Mouse (Mus musculus) forebrain, embryonic 16.5 days (tissue): ENCODE results near the gene Azin2. TPM values are rescaled to one million over a fixed set of nuclear protein-coding genes. Genes with fewer than 3 reads are reported as not detected.
A peak's percentile ranks its signal among the peaks of the same experiment; 100 is the strongest.

ENCODE experiments used
- ATAC-seq: fragments of 200-750 bp; cut with Nextera tagmentation; 2 replicates; pipeline ENCODE4 v1.8.0; 2017; ENCODE audit warnings: mild to moderate bottlenecking, moderate library complexity
- H3K27ac ChIP-seq: fragments of 300-500 bp; sonication (generic); 2 replicates; pipeline ENCODE4 v1.5.1; 2014; ENCODE audit warnings: low read length, control low read depth
- H3K27me3 ChIP-seq: fragments of 300-500 bp; sonication (generic); replicated peaks from 2 replicates; pipeline ENCODE4 v1.6.1; 2014; ENCODE audit warnings: low read length; ENCODE audit not compliant: control insufficient read depth, insufficient read depth
- H3K36me3 ChIP-seq: fragments of 300-500 bp; sonication (generic); 2 replicates; pipeline ENCODE4 v1.6.1; 2014; ENCODE audit not compliant: control insufficient read depth, insufficient read depth
- H3K4me1 ChIP-seq: fragments of 300-500 bp; sonication (generic); replicated peaks from 2 replicates; pipeline ENCODE4 v1.6.1; 2014; ENCODE audit warnings: low read length; ENCODE audit not compliant: control insufficient read depth, insufficient read depth
- H3K4me2 ChIP-seq: fragments of 300-500 bp; sonication (generic); 2 replicates; pipeline ENCODE4 v1.6.1; 2014; ENCODE audit warnings: mild to moderate bottlenecking, low read length, control low read depth
- H3K4me3 ChIP-seq: fragments of 300-500 bp; sonication (generic); replicated peaks from 2 replicates; pipeline ENCODE4 v1.5.1; 2014; ENCODE audit warnings: mild to moderate bottlenecking, low read length, control low read depth
- H3K9ac ChIP-seq: fragments of 300-500 bp; sonication (generic); replicated peaks from 2 replicates; pipeline ENCODE4 v1.6.1; 2014; ENCODE audit warnings: low read depth, low read length, control low read depth
- H3K9me3 ChIP-seq: fragments of 300-500 bp; sonication (generic); 2 replicates; pipeline ENCODE4 v1.6.1; 2016; ENCODE audit warnings: low read length; ENCODE audit not compliant: control insufficient read depth
- WGBS: fragments of 180-500 bp; shearing (Covaris S2); extraction: QIAGEN DNeasy Blood & Tissue Kit; methylation state at CpG from one replicate; pipeline ENCODE4 v1.1.7; 2014; 5-methylcytosine and 5-hydroxymethylcytosine counted together
- polyA plus RNA-seq: library from polyadenylated mRNA; unstranded; fragments of >200 nt; fragmentation: Nextera tagmentation; extraction: Ambion mirVana; gene quantifications from 2 replicates; pipeline ENCODE4 v1.2.1, GENCODE M21; 2015

Azin2 gene
- 9.8 and 10.3 TPM in 2 replicates for polyA plus RNA-seq

GRCm38 (mm10) chr4:128962029-128962925, at the start of gene Azin2:
Azin2 (minus strand) TSS chr4:128962442.
- ATAC-seq: peak; percentile 93
- no peaks in the 10 kb centered on the region for H3K9me3 ChIP-seq
- under 1% methylated on average over 66 of the region's 72 CpGs for WGBS
- no peaks in the 10 kb centered on the region for H3K36me3 ChIP-seq
- H3K4me2 ChIP-seq: peak within 1 kb of the TSS; percentile 94
- peaks cover 34% of the 10 kb centered on the region for H3K4me1 ChIP-seq
- no peak within 1 kb of the TSS for H3K27ac ChIP-seq
- H3K9ac ChIP-seq: peak within 1 kb of the TSS; percentile 58
- H3K27me3 ChIP-seq: no peaks in the 10 kb centered on the region
- peak within 1 kb of the TSS; percentile 50 for H3K4me3 ChIP-seq

- Histone ChIP-seq H3K9me3 (no peaks in the 10 kb centered on the region), H3K27me3 (no peaks in the 10 kb centered on the region), H3K4me3 (no peak overlapping the region), H3K9ac (no peak overlapping the region), H3K36me3 (peaks cover 13% of the 10 kb centered on the region), H3K4me2 (no peak overlapping the region), H3K4me1 (peaks cover 3% of the 10 kb centered on the region; the same call in 1 of the 2 replicates), H3K27ac (no peak overlapping the region)
- no peak for ATAC-seq
- 32% methylated on average over 15 of the region's 15 CpGs for WGBS
These were observed 49.4 kb upstream of the Azin2 start for GRCm38 (mm10) chr4:129011604-129012121.

GRCm38 (mm10) chr4:129009521-129009920, 47.3 kb upstream of the Azin2 start:
- H3K9me3 ChIP-seq: no peaks in the 10 kb centered on the region
- H3K36me3 ChIP-seq: peaks cover 17% of the 10 kb centered on the region
- ATAC-seq: no peak
- WGBS: 81% methylated on average over 5 of the region's 5 CpGs
- H3K4me1 ChIP-seq: peaks cover 3% of the 10 kb centered on the region; the same call in 1 of the 2 replicates
- H3K4me2 ChIP-seq: no peak overlapping the region
- no peak overlapping the region for H3K27ac ChIP-seq
- H3K4me3 ChIP-seq: no peak overlapping the region
- no peaks in the 10 kb centered on the region for H3K27me3 ChIP-seq
- H3K9ac ChIP-seq: no peak overlapping the region

- no peaks in the 10 kb centered on the region for H3K9me3 ChIP-seq
- no peak overlapping the region for H3K4me3 ChIP-seq
- peaks cover 3% of the 10 kb centered on the region; the same call in 1 of the 2 replicates for H3K4me1 ChIP-seq
- no peak overlapping the region for H3K9ac ChIP-seq
- H3K27ac ChIP-seq: no peak overlapping the region
- H3K4me2 ChIP-seq: no peak overlapping the region
- 93% methylated on average over 3 of the region's 3 CpGs for WGBS
- peaks cover 17% of the 10 kb centered on the region for H3K36me3 ChIP-seq
- ATAC-seq: no peak
- no peaks in the 10 kb centered on the region for H3K27me3 ChIP-seq
These were observed 46.4 kb upstream of the Azin2 start for GRCm38 (mm10) chr4:129008672-129009071.

GRCm38 (mm10) chr4:129008006-129008519, 45.8 kb upstream of the Azin2 start:
- H3K9me3 ChIP-seq: no peaks in the 10 kb centered on the region
- peaks cover 3% of the 10 kb centered on the region; the same call in 1 of the 2 replicates for H3K4me1 ChIP-seq
- H3K36me3 ChIP-seq: peaks cover 17% of the 10 kb centered on the region
- no peak overlapping the region for H3K4me3 ChIP-seq
- H3K27me3 ChIP-seq: no peaks in the 10 kb centered on the region
- no peak overlapping the region for H3K4me2 ChIP-seq
- H3K27ac ChIP-seq: no peak overlapping the region
- no peak overlapping the region for H3K9ac ChIP-seq
- no peak for ATAC-seq
- 75% methylated on average over 12 of the region's 12 CpGs for WGBS

GRCm38 (mm10) chr4:129003720-129004119, 41.5 kb upstream of the Azin2 start:
- WGBS: 81% methylated on average over 8 of the region's 8 CpGs
- H3K36me3 ChIP-seq: peaks cover 25% of the 10 kb centered on the region
- H3K4me3 ChIP-seq: no peak overlapping the region
- H3K4me1 ChIP-seq: no peaks in the 10 kb centered on the region
- H3K27ac ChIP-seq: no peak overlapping the region
- no peak overlapping the region for H3K4me2 ChIP-seq
- H3K27me3 ChIP-seq: no peaks in the 10 kb centered on the region
- H3K9me3 ChIP-seq: no peaks in the 10 kb centered on the region
- ATAC-seq: no peak
- H3K9ac ChIP-seq: no peak overlapping the region

- Histone ChIP-seq H3K4me2 (no peak overlapping the region), H3K27ac (no peak overlapping the region), H3K4me3 (no peak overlapping the region), H3K4me1 (no peaks in the 10 kb centered on the region), H3K27me3 (no peaks in the 10 kb centered on the region), H3K36me3 (peaks cover 15% of the 10 kb centered on the region), H3K9me3 (no peaks in the 10 kb centered on the region), H3K9ac (no peak overlapping the region)
- WGBS: 91% methylated on average over 3 of the region's 3 CpGs
- ATAC-seq: no peak
These were observed 38.5 kb upstream of the Azin2 start for GRCm38 (mm10) chr4:129000786-129001185.

- WGBS: 88% methylated on average over 8 of the region's 8 CpGs
- H3K9me3 ChIP-seq: no peaks in the 10 kb centered on the region
- H3K4me2 ChIP-seq: no peak overlapping the region
- H3K4me3 ChIP-seq: no peak overlapping the region
- H3K36me3 ChIP-seq: peaks cover 12% of the 10 kb centered on the region; the same call in 1 of the 2 replicates
- no peaks in the 10 kb centered on the region for H3K27me3 ChIP-seq
- H3K9ac ChIP-seq: no peak overlapping the region
- H3K27ac ChIP-seq: no peak overlapping the region
- peaks cover 15% of the 10 kb centered on the region for H3K4me1 ChIP-seq
- ATAC-seq: no peak
These were observed 36.2 kb upstream of the Azin2 start for GRCm38 (mm10) chr4:128998401-128998800.

GRCm38 (mm10) chr4:128997258-128997657, 35.0 kb upstream of the Azin2 start:
- Histone ChIP-seq H3K4me2 (no peak overlapping the region), H3K9me3 (no peaks in the 10 kb centered on the region), H3K36me3 (peaks cover 9% of the 10 kb centered on the region; the same call in 1 of the 2 replicates), H3K9ac (no peak overlapping the region), H3K27ac (no peak overlapping the region), H3K4me1 (peaks cover 15% of the 10 kb centered on the region), H3K27me3 (no peaks in the 10 kb centered on the region), H3K4me3 (no peak overlapping the region)
- no peak for ATAC-seq
- 77% methylated on average over 8 of the region's 8 CpGs for whole genome bisulfite sequencing
